Mouse (Mus musculus) right cerebral cortex, postnatal 36 days (tissue): Measurements from ENCODE around the gene Trmt10b.

Source experiments
- DNase-seq, 2 experiments: peaks; one replicate each; pipeline ENCODE4 v3.0.0; 2022; ENCODE audit warnings: low spot score in 2 of 2, mixed read lengths in 1 of 2

The Trmt10b gene

GRCm38 (mm10) chr4:45296662-45297564 is at the start of gene Trmt10b:
Gene Trmt10b, plus strand, starts transcription at chr4:45297127.
- peak; percentile 55 to 75 for DNase-seq

GRCm38 (mm10) chr4:45251265-45251664 is 45.7 kb upstream of the Trmt10b start:
- no peak for DNase-seq

GRCm38 (mm10) chr4:45252861-45253262 is 44.1 kb upstream of the Trmt10b start:
- DNase-seq: no peak

GRCm38 (mm10) chr4:45253839-45254601 is 42.9 kb upstream of the Trmt10b start:
- DNase-seq: peak in 1 of 2 experiments; percentile 10

- DNase-seq: no peak
Measured at GRCm38 (mm10) chr4:45259232-45259832, 37.6 kb upstream of the Trmt10b start.

GRCm38 (mm10) chr4:45261551-45261950 is 35.4 kb upstream of the Trmt10b start:
- DNase-seq: no peak

- DNase-seq: no peak
Measured at GRCm38 (mm10) chr4:45267883-45268282, 29.0 kb upstream of the Trmt10b start.

GRCm38 (mm10) chr4:45271041-45271452 is 25.9 kb upstream of the Trmt10b start:
- DNase-seq: no peak

- no peak for DNase-seq
Measured at GRCm38 (mm10) chr4:45275770-45276169, 21.2 kb upstream of the Trmt10b start.

GRCm38 (mm10) chr4:45279292-45279691 is 17.6 kb upstream of the Trmt10b start:
- no peak for DNase-seq

GRCm38 (mm10) chr4:45279981-45280548 is 16.9 kb upstream of the Trmt10b start:
- peak in 1 of 2 experiments; percentile 39 for DNase-seq

GRCm38 (mm10) chr4:45286318-45286717 is 10.6 kb upstream of the Trmt10b start:
- no peak for DNase-seq

GRCm38 (mm10) chr4:45287906-45288305 is 9.0 kb upstream of the Trmt10b start:
- DNase-seq: no peak

GRCm38 (mm10) chr4:45305536-45305935 is 8.6 kb downstream of the Trmt10b start:
- no peak for DNase-seq

GRCm38 (mm10) chr4:45308046-45308445 is 11.1 kb downstream of the Trmt10b start:
- no peak for DNase-seq

GRCm38 (mm10) chr4:45308606-45309005 is 11.7 kb downstream of the Trmt10b start:
- no peak for DNase-seq

GRCm38 (mm10) chr4:45311056-45311455 is 14.1 kb downstream of the Trmt10b start:
- DNase-seq: no peak

- peak; percentile 85 to 91 for DNase-seq
Measured at GRCm38 (mm10) chr4:45320159-45320816, 23.4 kb downstream of the Trmt10b start.

- no peak for DNase-seq
Measured at GRCm38 (mm10) chr4:45331139-45331538, 34.2 kb downstream of the Trmt10b start.

- no peak for DNase-seq
Measured at GRCm38 (mm10) chr4:45332466-45332865, 35.5 kb downstream of the Trmt10b start.

GRCm38 (mm10) chr4:45341226-45341625 is 44.3 kb downstream of the Trmt10b start:
- DNase-seq: no peak
